Mouse (Mus musculus) kidney, adult 2 months (tissue): ENCODE data around the gene Col8a2. TPM values are rescaled to one million over a fixed set of nuclear protein-coding genes. Genes with fewer than 3 reads are reported as not detected.

ENCODE experiments used
- DNase-seq: peaks from one replicate; pipeline ENCODE4 v3.0.0; 2021
- H3K27ac ChIP-seq: fragments of 200-500 bp; 2 replicates; pipeline ENCODE4 v1.5.1; 2012; ENCODE audit warnings: low read depth, low read length, control low read depth, inconsistent platforms; ENCODE audit not compliant: insufficient read depth
- H3K27me3 ChIP-seq: fragments of 200-500 bp; replicated peaks from 2 replicates; pipeline ENCODE4 v1.6.1; 2012; ENCODE audit warnings: mild to moderate bottlenecking, moderate library complexity, low read length, inconsistent platforms; ENCODE audit not compliant: control insufficient read depth, insufficient read depth
- H3K36me3 ChIP-seq: fragments of 200-500 bp; 2 replicates; pipeline ENCODE4 v1.6.1; 2012; ENCODE audit warnings: mild to moderate bottlenecking, moderate library complexity, low read length, inconsistent platforms; ENCODE audit not compliant: control insufficient read depth, insufficient read depth
- H3K4me1 ChIP-seq: fragments of 200-500 bp; 2 replicates; pipeline ENCODE4 v1.6.1; 2011; ENCODE audit warnings: low read length; ENCODE audit not compliant: control insufficient read depth, insufficient read depth
- H3K4me3 ChIP-seq: fragments of 200-500 bp; 2 replicates; pipeline ENCODE4 v1.5.1; 2011; ENCODE audit warnings: mild to moderate bottlenecking, low read depth, low read length, control low read depth; ENCODE audit not compliant: insufficient read depth
- CTCF ChIP-seq: fragments of 200-500 bp; conservative IDR thresholded peaks from 2 replicates; pipeline ENCODE4 v1.5.1; 2011; ENCODE audit warnings: low read depth, mild to moderate bottlenecking, control low read depth, low read length, moderate library complexity, mixed read lengths; ENCODE audit not compliant: insufficient read depth, insufficient read length
- POLR2A ChIP-seq: fragments of 200-500 bp; IDR thresholded peaks from one replicate; pipeline ENCODE4 v1.6.1; 2011; ENCODE audit warnings: low read depth, low read length, control low read depth
- WGBS: fragments of 180-500 bp; shearing (Covaris S2); methylation state at CpG from one replicate; pipeline ENCODE4 v1.1.7; 2018; 5-methylcytosine and 5-hydroxymethylcytosine counted together
- polyA plus RNA-seq: library from polyadenylated mRNA; depleted of rRNA; stranded (reverse); fragments of >200 nt; gene quantifications from 2 replicates; pipeline ENCODE4 v1.2.3, GENCODE M21; 2012

Col8a2 gene
- polyA plus RNA-seq, 1 experiment, result 0.31 TPM

GRCm38 (mm10) chr4:126324861-126325260 lies 38.3 kb downstream of the Col8a2 start:
- WGBS, result 64% methylated on average over 13 of the region's 13 CpGs
- DNase-seq, result no peak
- H3K27me3 ChIP-seq, result no peaks in the 10 kb centered on the region
- H3K27ac ChIP-seq, result no peak overlapping the region
- peaks cover 7% of the 10 kb centered on the region; the same call in 1 of the 2 replicates for H3K4me1 ChIP-seq
- no peak for TF ChIP-seq POLR2A
- no peak for TF ChIP-seq CTCF
- H3K36me3 ChIP-seq, result no peaks in the 10 kb centered on the region
- H3K4me3 ChIP-seq, result no peak overlapping the region

GRCm38 (mm10) chr4:126325281-126325861 lies 38.8 kb downstream of the Col8a2 start, which contains the start of gene Tekt2:
Gene Tekt2 (minus strand): TSS chr4:126325688.
- Histone ChIP-seq H3K4me3 (no peak within 1 kb of the TSS), H3K36me3 (no peaks in the 10 kb centered on the region), H3K27me3 (no peaks in the 10 kb centered on the region), H3K27ac (no peak within 1 kb of the TSS), H3K4me1 (peaks cover 6% of the 10 kb centered on the region; the same call in 1 of the 2 replicates)
- WGBS, result 25% methylated on average over 23 of the region's 23 CpGs
- no peak for TF ChIP-seq CTCF
- no peak for TF ChIP-seq POLR2A
- no peak for DNase-seq

- no peak for DNase-seq
- H3K27ac ChIP-seq, result no peak overlapping the region
- 43% methylated on average over 6 of the region's 6 CpGs for WGBS
- TF ChIP-seq CTCF (no peak), POLR2A (no peak)
- no peak overlapping the region for H3K4me3 ChIP-seq
- H3K4me1 ChIP-seq, result no peaks in the 10 kb centered on the region
- no peaks in the 10 kb centered on the region for H3K36me3 ChIP-seq
- no peaks in the 10 kb centered on the region for H3K27me3 ChIP-seq
Measured at GRCm38 (mm10) chr4:126326036-126326435, 39.4 kb downstream of the Col8a2 start.

GRCm38 (mm10) chr4:126330295-126330694 lies 43.7 kb downstream of the Col8a2 start:
- H3K4me3 ChIP-seq, result no peak overlapping the region
- H3K36me3 ChIP-seq, result no peaks in the 10 kb centered on the region
- no peaks in the 10 kb centered on the region for H3K27me3 ChIP-seq
- no peak overlapping the region for H3K27ac ChIP-seq
- whole genome bisulfite sequencing, result 96% methylated on average over 4 of the region's 4 CpGs
- no peak for DNase-seq
- no peaks in the 10 kb centered on the region for H3K4me1 ChIP-seq
- TF ChIP-seq CTCF, result no peak
- TF ChIP-seq POLR2A, result no peak

- TF ChIP-seq POLR2A (no peak), CTCF (no peak)
- no peaks in the 10 kb centered on the region for H3K4me1 ChIP-seq
- H3K27ac ChIP-seq, result no peak overlapping the region
- no peak for DNase-seq
- WGBS, result 79% methylated on average over 1 of the region's 1 CpGs
- no peaks in the 10 kb centered on the region for H3K27me3 ChIP-seq
- H3K4me3 ChIP-seq, result no peak overlapping the region
- no peaks in the 10 kb centered on the region for H3K36me3 ChIP-seq
Measured at GRCm38 (mm10) chr4:126331751-126332150, 45.2 kb downstream of the Col8a2 start.

- 61% methylated on average over 3 of the region's 3 CpGs for WGBS
- DNase-seq, result no peak
Measured at GRCm38 (mm10) chr4:126332358-126332757, 45.8 kb downstream of the Col8a2 start.

GRCm38 (mm10) chr4:126339461-126339860 lies 52.9 kb downstream of the Col8a2 start:
- no peak for TF ChIP-seq CTCF
- Histone ChIP-seq H3K27ac (no peak overlapping the region), H3K36me3 (no peaks in the 10 kb centered on the region; the same call in 1 of the 2 replicates), H3K27me3 (no peaks in the 10 kb centered on the region), H3K4me1 (0 out of 2 replicates have a peak, but pooled peaks cover 3% of the 10 kb centered on the region), H3K4me3 (no peak overlapping the region)
- DNase-seq, result no peak
- WGBS, result 49% methylated on average over 4 of the region's 4 CpGs

More at GRCm38 (mm10) chr4:126332358-126332757, 45.8 kb downstream of the Col8a2 start:
- Histone ChIP-seq H3K27me3 (no peaks in the 10 kb centered on the region), H3K36me3 (no peaks in the 10 kb centered on the region; the same call in 1 of the 2 replicates), H3K4me3 (no peak overlapping the region), H3K4me1 (no peaks in the 10 kb centered on the region), H3K27ac (no peak overlapping the region)
- TF ChIP-seq POLR2A (no peak), CTCF (peak; percentile 43)
